8 mouse cellular contexts compared by ENCODE assay signal in the genomic region with DNA sequence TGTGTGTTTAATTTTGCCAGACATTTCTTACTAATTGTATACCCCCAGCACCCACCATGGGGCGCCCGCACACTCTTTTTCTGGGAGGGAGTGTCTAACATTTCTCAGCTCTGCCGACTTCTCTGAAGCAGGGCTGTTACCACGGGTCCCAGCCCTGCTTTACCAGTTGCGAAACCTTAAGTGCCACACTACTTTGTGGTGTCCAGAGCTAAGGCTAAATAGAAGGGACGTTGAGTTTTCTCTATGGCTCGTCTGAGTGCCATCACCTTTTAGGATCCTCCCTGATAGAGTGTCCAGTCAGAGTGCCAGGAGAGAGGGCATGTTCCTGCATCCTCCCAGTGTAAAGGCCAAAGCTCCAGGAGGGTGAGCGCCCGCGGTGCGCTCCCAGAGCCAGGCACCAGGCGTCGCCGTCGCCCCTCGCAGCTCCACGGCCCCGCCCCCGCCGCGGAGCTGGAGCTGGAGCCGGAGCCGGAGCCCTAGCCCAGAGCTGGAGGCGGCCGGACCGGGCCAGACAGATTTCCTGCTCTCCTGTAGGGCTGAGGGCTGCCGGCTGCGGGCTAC. TPM values are rescaled to one million over a fixed set of nuclear protein-coding genes. Genes with fewer than 3 reads are reported as not detected.
DNase-seq lines count a peak whose midpoint lies in the region; ATAC-seq and TF ChIP-seq lines count a peak whose summit lies in the region.

Gene Ptpre (plus strand): TSS at position 141 of the 561 bp plus-strand sequence.

- 5% methylated on average over 22 of the region's 28 CpGs for WGBS in hindbrain, embryonic 11.5 days
- 3% methylated on average over 28 of the region's 28 CpGs for WGBS in lung, postnatal 0 days

- H3K4me1 ChIP-seq in hindbrain, embryonic 11.5 days (replicated peaks; ENCODE audit: control insufficient read depth, insufficient read depth, low read length), result no peaks in the 10 kb centered on the region
- peaks cover 4% of the 10 kb centered on the region; the same call in 1 of the 2 replicates for H3K4me1 ChIP-seq in lung, postnatal 0 days (ENCODE audit: insufficient read depth, low read depth, low read length)

- no peaks in the 10 kb centered on the region for H3K36me3 ChIP-seq in hindbrain, embryonic 11.5 days (ENCODE audit: control insufficient read depth, insufficient read depth, low read length)
- no peaks in the 10 kb centered on the region for H3K36me3 ChIP-seq in lung, postnatal 0 days (ENCODE audit: insufficient read depth, low read length)

- TF ChIP-seq CTCF in lung, postnatal 0 days (IDR thresholded peaks at IDR 0.05), result peak; percentile 92

- H3K27ac ChIP-seq in hindbrain, embryonic 11.5 days (ENCODE audit: low read depth, low read length), result no peak within 1 kb of the TSS
- H3K27ac ChIP-seq in lung, postnatal 0 days (ENCODE audit: low read length), result no peak within 1 kb of the TSS

- peak within 1 kb of the TSS; percentile 60 for H3K9ac ChIP-seq in hindbrain, embryonic 11.5 days (ENCODE audit: low read depth, low read length)
- peak within 1 kb of the TSS; percentile 36 for H3K9ac ChIP-seq in lung, postnatal 0 days (replicated peaks; ENCODE audit: low read depth)

- peak; percentile 30 for DNase-seq in NIH3T3 (ENCODE audit: low read depth)
- DNase-seq in cerebellum, postnatal 10 days, result peak; percentile 90 to 92
- peak; percentile 78 to 87 for DNase-seq in frontal cortex, postnatal 10 days (ENCODE audit: low spot score in 2 of 2)
- DNase-seq in hindbrain, embryonic 11.5 days (ENCODE audit: low spot score), result peak; percentile 91
- peak; percentile 91 to 96 for DNase-seq in layer of hippocampus, postnatal 10 days (ENCODE audit: low spot score in 2 of 2)
- peak; percentile 91 for DNase-seq in lung, postnatal 0 days (ENCODE audit: low spot score)
- peak; percentile 65 for DNase-seq in ovary, postnatal 10 days (ENCODE audit: low spot score)
- DNase-seq in thymus, postnatal 0 days (ENCODE audit: low spot score), result peak; percentile 81

- peaks cover 12% of the 10 kb centered on the region for H3K27me3 ChIP-seq in hindbrain, embryonic 11.5 days (ENCODE audit: control insufficient read depth, insufficient read depth, low read length)
- 0 out of 2 replicates have a peak, but pooled peaks cover 7% of the 10 kb centered on the region for H3K27me3 ChIP-seq in lung, postnatal 0 days (replicated peaks; ENCODE audit: insufficient read depth, low read length)

- peak; percentile 95 for ATAC-seq in hindbrain, embryonic 11.5 days (ENCODE audit: low FRiP score)
- ATAC-seq in lung, postnatal 0 days, result peak; percentile 97

- H3K4me3 ChIP-seq in hindbrain, embryonic 11.5 days (ENCODE audit: low read depth, low read length), result peak within 1 kb of the TSS; percentile 62
- H3K4me3 ChIP-seq in lung, postnatal 0 days (ENCODE audit: low read depth, low read length), result peak within 1 kb of the TSS; percentile 63

- peak within 1 kb of the TSS; percentile 95 for H3K4me2 ChIP-seq in hindbrain, embryonic 11.5 days (replicated peaks; ENCODE audit: low read depth, low read length)
- H3K4me2 ChIP-seq in lung, postnatal 0 days (replicated peaks; ENCODE audit: low read depth, low read length), result peak within 1 kb of the TSS; percentile 94

- no peaks in the 10 kb centered on the region for H3K9me3 ChIP-seq in hindbrain, embryonic 11.5 days (ENCODE audit: control insufficient read depth, low read length)
- H3K9me3 ChIP-seq in lung, postnatal 0 days (ENCODE audit: low read length), result no peaks in the 10 kb centered on the region

- no peak for TF ChIP-seq EP300 in lung, postnatal 0 days (IDR thresholded peaks at IDR 0.05)

RNA-seq across cellular contexts. Expression of gene Ptpre, which starts in this region (rescaled TPM):
- polyA plus RNA-seq in hindbrain, embryonic 11.5 days (2014; fragmentation: Nextera tagmentation; extraction: Ambion mirVana), result 0.83 and 1.3 TPM in 2 replicates
- 10 to 100 TPM; 50.6 to 56.8 TPM for total RNA-seq in layer of hippocampus, postnatal 10 days (2021)
- polyA plus RNA-seq in lung, postnatal 0 days (2015; fragmentation: Nextera tagmentation; extraction: Ambion mirVana), result 8.6 and 8.7 TPM in 2 replicates
- polyA plus RNA-seq in thymus, postnatal 0 days (2015; fragmentation: Nextera tagmentation; extraction: Ambion mirVana), result 12.7 and 17.3 TPM in 2 replicates

Comparison
In these comparisons a context has a peak if more than half of its experiments do, and no peak if none do; other contexts are left out.
1. DNase-seq: peak in every context shown above with its lines; median percentile 94 in layer of hippocampus, postnatal 10 days; 91 in cerebellum, postnatal 10 days; 91 in hindbrain, embryonic 11.5 days; 91 in lung, postnatal 0 days; 82 in frontal cortex, postnatal 10 days; 81 in thymus, postnatal 0 days; 65 in ovary, postnatal 10 days; 30 in NIH3T3.